Mouse (Mus musculus) macrophage (primary cell): Measurements from ENCODE around the gene Atp5j. TPM values are rescaled to one million over a fixed set of nuclear protein-coding genes. Genes with fewer than 3 reads are reported as not detected.

ENCODE experiments used
- H3K27ac ChIP-seq: fragments of 350-480 bp; formaldehyde crosslinking; 2 replicates; pipeline ENCODE4 v1.9.0; 2021
- H3K36me3 ChIP-seq: fragments of 350-480 bp; formaldehyde crosslinking; 2 replicates; pipeline ENCODE4 v1.9.0; 2021; ENCODE audit errors: inconsistent target
- H3K4me3 ChIP-seq: fragments of 350-480 bp; formaldehyde crosslinking; 2 replicates; pipeline ENCODE4 v1.9.0; 2021; ENCODE audit errors: inconsistent target
- H3K79me2 ChIP-seq: fragments of 350-480 bp; formaldehyde crosslinking; 2 replicates; pipeline ENCODE4 v1.9.0; 2021; ENCODE audit errors: inconsistent target
- WGBS: methylation state at CpG from one replicate; pipeline ENCODE4 v1.1.7; 2026; ENCODE audit warnings: inconsistent platforms; ENCODE audit not compliant: missing documents; 5-methylcytosine and 5-hydroxymethylcytosine counted together
- polyA plus RNA-seq: library from polyadenylated mRNA; stranded (reverse); fragments of 250-400 nt; gene quantifications from 3 replicates; pipeline ENCODE4 v1.2.4, GENCODE M21; 2018; ENCODE audit warnings: inconsistent platforms
- total RNA-seq, 78 experiments: library from RNA; depleted of rRNA; stranded (reverse); fragments of 250-400 nt; gene quantifications; 1 replicate in 9 of 78; 2 replicates in 24 of 78; 3 replicates in 43 of 78; 4 replicates in 2 of 78; pipeline ENCODE4 v1.2.4; 2018; ENCODE audit warnings: inconsistent platforms in 56 of 78

Gene Atp5j
- 100 to 1,000 TPM in 8 of 26 experiments, 10 to 100 TPM in 18; 51.7 to 143 (median 87.4) TPM for total RNA-seq (2018; cell fraction: chromatin; rRNA removed)
- 100 to 1,000 TPM; 175 to 247 (median 219) TPM for total RNA-seq (2018; cell fraction: cytosol; rRNA removed)
- total RNA-seq (2018; cell fraction: nucleus; rRNA removed): 100 to 1,000 TPM in 5 of 26 experiments, 10 to 100 TPM in 21; 39.9 to 109 (median 81.3) TPM
- polyA plus RNA-seq: 170 to 248 TPM (median 201 TPM) in 3 replicates

GRCm38 (mm10) chr16:84835441-84835822 lies at the start of gene Atp5j:
Atp5j (minus strand) TSS chr16:84835625.
- peak within 1 kb of the TSS; percentile 89 for H3K27ac ChIP-seq
- 3% methylated on average over 35 of the region's 57 CpGs for WGBS
- H3K36me3 ChIP-seq: peaks cover 19% of the 10 kb centered on the region
- peaks cover 76% of the 10 kb centered on the region for H3K79me2 ChIP-seq
- H3K4me3 ChIP-seq: peak within 1 kb of the TSS; percentile 86

DNA sequence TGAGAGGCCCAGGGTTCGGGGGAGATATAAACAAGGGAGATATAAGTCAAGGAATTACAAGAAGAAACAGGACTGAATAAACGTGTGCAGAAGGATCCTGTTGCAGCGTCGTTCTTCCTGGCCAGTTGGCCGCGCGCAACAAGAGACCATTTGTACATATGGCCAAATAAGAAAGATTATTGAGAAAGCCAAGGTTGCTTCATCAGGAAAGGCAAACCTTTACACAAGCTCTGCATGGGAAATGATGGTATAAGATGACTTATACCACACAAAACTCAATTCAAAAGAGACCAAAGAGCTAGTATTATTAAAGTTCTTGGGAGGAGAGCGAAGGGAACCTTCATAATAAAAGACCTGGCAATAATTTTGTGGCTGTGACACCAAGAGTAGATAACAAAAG lies 49.1 kb upstream of the Atp5j start:
- H3K36me3 ChIP-seq: no peaks in the 10 kb centered on the region
- H3K4me3 ChIP-seq: no peak overlapping the region
- H3K79me2 ChIP-seq: no peaks in the 10 kb centered on the region
- H3K27ac ChIP-seq: no peak overlapping the region
- WGBS: 76% methylated on average over 8 of the region's 8 CpGs

DNA sequence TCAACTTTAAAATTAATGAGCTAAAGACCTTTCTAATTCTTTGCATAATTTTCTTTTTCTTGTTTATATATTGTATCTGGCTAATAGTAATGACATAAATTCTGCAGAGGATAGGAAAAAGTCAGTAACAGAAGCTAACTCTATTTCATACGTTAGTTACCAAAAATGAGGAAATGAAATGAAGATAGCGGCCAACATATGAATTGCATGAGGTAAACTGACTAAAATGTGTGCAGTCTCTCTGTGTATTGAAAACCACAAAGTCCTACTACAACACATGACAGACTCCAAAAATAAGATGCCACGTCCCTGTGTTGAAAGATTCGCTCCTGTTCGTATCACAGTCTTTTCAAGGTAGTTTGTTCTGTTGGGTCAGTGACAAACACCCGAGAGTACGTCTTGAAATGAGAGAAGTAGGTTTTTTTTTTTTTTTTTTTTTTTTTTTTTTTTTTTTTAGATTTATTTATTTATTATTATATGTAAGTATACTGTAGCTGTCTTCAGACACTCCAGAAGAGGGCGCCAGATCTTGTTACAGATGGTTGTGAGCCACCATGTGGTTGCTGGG lies 46.4 kb upstream of the Atp5j start:
- no peak overlapping the region for H3K27ac ChIP-seq
- H3K4me3 ChIP-seq: no peak overlapping the region
- H3K79me2 ChIP-seq: no peaks in the 10 kb centered on the region
- no peaks in the 10 kb centered on the region for H3K36me3 ChIP-seq
- 20% methylated on average over 5 of the region's 8 CpGs for WGBS

- Histone ChIP-seq H3K27ac (no peak overlapping the region), H3K36me3 (no peaks in the 10 kb centered on the region), H3K79me2 (no peaks in the 10 kb centered on the region), H3K4me3 (no peak overlapping the region)
- 96% methylated on average over 9 of the region's 9 CpGs for WGBS
Measured at GRCm38 (mm10) chr16:84881168-84881567, 45.7 kb upstream of the Atp5j start.

DNA sequence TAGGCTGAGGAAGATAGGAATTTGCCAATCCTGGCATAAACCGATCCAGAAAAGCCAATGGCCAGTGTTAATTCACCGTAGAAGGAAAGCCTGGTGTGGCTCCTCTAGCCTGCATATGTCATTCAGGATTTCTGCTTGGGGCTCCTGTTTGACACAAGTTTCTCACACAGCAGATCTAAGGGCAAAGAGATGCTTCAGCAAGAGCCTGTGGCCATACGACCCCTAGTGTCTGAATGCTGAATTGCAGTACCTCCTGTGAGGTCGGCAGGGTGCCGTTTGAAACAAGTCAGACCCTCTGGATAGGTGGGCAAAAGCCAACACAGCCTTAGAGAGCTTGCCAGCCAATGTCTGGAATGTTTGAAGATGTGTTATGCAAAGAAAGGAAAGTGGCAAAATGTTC lies 43.7 kb upstream of the Atp5j start:
- H3K79me2 ChIP-seq: no peaks in the 10 kb centered on the region
- no peak overlapping the region for H3K27ac ChIP-seq
- H3K36me3 ChIP-seq: no peaks in the 10 kb centered on the region
- WGBS: 11% methylated on average over 5 of the region's 5 CpGs
- no peak overlapping the region for H3K4me3 ChIP-seq

GRCm38 (mm10) chr16:84876082-84876481 lies 40.7 kb upstream of the Atp5j start:
- Histone ChIP-seq H3K27ac (no peak overlapping the region), H3K36me3 (no peaks in the 10 kb centered on the region), H3K79me2 (no peaks in the 10 kb centered on the region), H3K4me3 (no peak overlapping the region)
- 89% methylated on average over 8 of the region's 8 CpGs for WGBS

DNA sequence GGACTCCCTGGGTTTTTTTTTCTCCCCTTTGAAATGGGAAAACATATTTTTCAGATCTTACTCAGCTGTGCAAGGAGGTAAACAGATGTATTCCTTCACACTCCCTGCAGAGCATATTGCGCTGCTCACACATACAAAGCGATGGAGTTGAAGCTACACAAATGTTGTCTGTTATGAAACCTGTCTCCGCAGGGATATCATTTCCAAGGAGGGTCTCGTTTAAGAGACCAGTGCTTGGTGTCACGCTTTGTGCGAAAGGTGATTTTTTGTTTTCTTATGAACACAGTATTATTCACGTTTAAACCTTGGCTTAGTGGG lies 40.3 kb upstream of the Atp5j start:
- Histone ChIP-seq H3K36me3 (no peaks in the 10 kb centered on the region), H3K27ac (no peak overlapping the region), H3K79me2 (no peaks in the 10 kb centered on the region), H3K4me3 (no peak overlapping the region)
- WGBS: 94% methylated on average over 7 of the region's 7 CpGs

GRCm38 (mm10) chr16:84875012-84875717 lies 39.7 kb upstream of the Atp5j start:
- no peak overlapping the region for H3K4me3 ChIP-seq
- 88% methylated on average over 24 of the region's 24 CpGs for WGBS
- H3K79me2 ChIP-seq: no peaks in the 10 kb centered on the region
- no peak overlapping the region for H3K27ac ChIP-seq
- no peaks in the 10 kb centered on the region for H3K36me3 ChIP-seq

- no peaks in the 10 kb centered on the region for H3K36me3 ChIP-seq
- WGBS: 91% methylated on average over 8 of the region's 8 CpGs
- no peak overlapping the region for H3K4me3 ChIP-seq
- H3K27ac ChIP-seq: no peak overlapping the region
- H3K79me2 ChIP-seq: no peaks in the 10 kb centered on the region
Measured at GRCm38 (mm10) chr16:84873805-84874204, 38.4 kb upstream of the Atp5j start.

- Histone ChIP-seq H3K79me2 (no peaks in the 10 kb centered on the region), H3K36me3 (peaks cover 32% of the 10 kb centered on the region), H3K4me3 (no peak overlapping the region), H3K27ac (no peak overlapping the region)
- 91% methylated on average over 8 of the region's 8 CpGs for WGBS
Measured at GRCm38 (mm10) chr16:84864656-84865055, 29.2 kb upstream of the Atp5j start.

- no peak overlapping the region for H3K4me3 ChIP-seq
- WGBS: 83% methylated on average over 6 of the region's 6 CpGs
- peaks cover 70% of the 10 kb centered on the region for H3K36me3 ChIP-seq
- H3K27ac ChIP-seq: no peak overlapping the region
- H3K79me2 ChIP-seq: no peaks in the 10 kb centered on the region
Measured at GRCm38 (mm10) chr16:84853492-84853891, 18.1 kb upstream of the Atp5j start.

- Histone ChIP-seq H3K27ac (no peak overlapping the region), H3K79me2 (peaks cover 45% of the 10 kb centered on the region), H3K36me3 (peaks cover 20% of the 10 kb centered on the region), H3K4me3 (no peak overlapping the region)
- 93% methylated on average over 2 of the region's 2 CpGs for WGBS
Measured at GRCm38 (mm10) chr16:84838576-84838975, 3.2 kb upstream of the Atp5j start.

- peaks cover 13% of the 10 kb centered on the region for H3K36me3 ChIP-seq
- peaks cover 70% of the 10 kb centered on the region for H3K79me2 ChIP-seq
- 9% methylated on average over 29 of the region's 29 CpGs for WGBS
- H3K4me3 ChIP-seq: peak overlapping the region; percentile 70
- peak overlapping the region; percentile 43; the same call in 1 of the 2 replicates for H3K27ac ChIP-seq
Measured at GRCm38 (mm10) chr16:84835823-84836743, 658 bp upstream of the Atp5j start.

- peak within 1 kb of the TSS; percentile 86 for H3K4me3 ChIP-seq
- under 1% methylated on average over 52 of the region's 52 CpGs for WGBS
- peak within 1 kb of the TSS; percentile 89 for H3K27ac ChIP-seq
- H3K79me2 ChIP-seq: peaks cover 79% of the 10 kb centered on the region
- H3K36me3 ChIP-seq: peaks cover 20% of the 10 kb centered on the region
Measured at GRCm38 (mm10) chr16:84834745-84835440, 532 bp downstream of the Atp5j start, which contains the start of gene Gabpa. Gabpa (plus strand) TSS chr16:84834925.
